Mouse (Mus musculus): ENCODE measurements at regions not wholly inside any gene's neighbourhood (a gene's known extent, or its start where the extent isn't known, plus 50 kb on each side); places are given as distances from the start of the nearest gene placed in this dataset.
A peak's percentile ranks its signal among the peaks of the same experiment; 100 is the strongest.

DNA sequence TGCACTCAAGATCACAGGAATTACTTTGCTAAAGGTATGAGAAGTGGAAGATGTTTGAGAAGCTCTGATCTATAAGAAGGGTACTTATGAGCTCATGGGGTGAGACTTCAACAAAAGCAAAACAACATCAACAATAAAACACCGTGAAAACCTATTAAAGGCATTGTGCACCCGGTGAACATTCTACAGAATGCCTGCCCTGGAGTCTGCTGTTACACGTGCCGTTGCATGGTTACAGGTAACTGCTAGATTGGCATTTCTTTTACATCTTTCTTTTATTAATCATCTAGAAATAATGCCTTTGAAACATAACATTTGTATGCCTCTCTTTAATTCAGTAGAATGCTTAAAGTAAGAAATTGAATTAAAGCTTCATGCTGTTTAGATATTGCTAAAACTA, 661.0 kb downstream of the Pcdh18 start:
- DNase-seq (ENCODE audit: extremely low spot score in 1 of 2, low spot score in 1 of 2): no peak

- DNase-seq (ENCODE audit: extremely low spot score in 1 of 2, low spot score in 1 of 2): peak; percentile 41 to 86
Measured at GRCm38 (mm10) chr3:49093818-49094680, 663.1 kb downstream of the Pcdh18 start.

- no peak for DNase-seq (ENCODE audit: extremely low spot score in 1 of 2, low spot score in 1 of 2)
Measured at GRCm38 (mm10) chr3:49068801-49069200, 688.3 kb downstream of the Pcdh18 start.

- DNase-seq (ENCODE audit: extremely low spot score in 1 of 2, low spot score in 1 of 2): no peak
Measured at GRCm38 (mm10) chr3:49062081-49062480, 695.0 kb downstream of the Pcdh18 start.

DNA sequence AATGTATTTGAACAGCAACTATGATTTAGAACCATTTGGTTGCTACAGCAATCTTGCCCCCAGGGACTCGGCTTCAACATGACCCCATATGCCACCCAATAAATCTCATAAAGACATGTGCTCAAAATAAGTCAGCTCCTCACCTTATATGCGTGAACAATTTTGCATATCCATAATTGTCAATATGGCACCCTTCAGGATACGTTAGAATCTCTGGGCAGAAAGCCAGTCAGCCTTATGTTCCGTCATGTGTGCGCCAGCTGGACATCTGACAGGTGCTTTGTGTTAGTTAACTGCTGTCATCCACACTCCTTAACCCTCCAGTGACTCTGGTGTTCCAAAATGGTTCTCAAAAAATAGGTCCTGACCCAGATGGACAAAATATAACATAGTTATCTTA, 724.1 kb downstream of the Pcdh18 start:
- peak in 1 of 2 experiments; percentile 1 for DNase-seq (ENCODE audit: extremely low spot score in 1 of 2, low spot score in 1 of 2)

DNA sequence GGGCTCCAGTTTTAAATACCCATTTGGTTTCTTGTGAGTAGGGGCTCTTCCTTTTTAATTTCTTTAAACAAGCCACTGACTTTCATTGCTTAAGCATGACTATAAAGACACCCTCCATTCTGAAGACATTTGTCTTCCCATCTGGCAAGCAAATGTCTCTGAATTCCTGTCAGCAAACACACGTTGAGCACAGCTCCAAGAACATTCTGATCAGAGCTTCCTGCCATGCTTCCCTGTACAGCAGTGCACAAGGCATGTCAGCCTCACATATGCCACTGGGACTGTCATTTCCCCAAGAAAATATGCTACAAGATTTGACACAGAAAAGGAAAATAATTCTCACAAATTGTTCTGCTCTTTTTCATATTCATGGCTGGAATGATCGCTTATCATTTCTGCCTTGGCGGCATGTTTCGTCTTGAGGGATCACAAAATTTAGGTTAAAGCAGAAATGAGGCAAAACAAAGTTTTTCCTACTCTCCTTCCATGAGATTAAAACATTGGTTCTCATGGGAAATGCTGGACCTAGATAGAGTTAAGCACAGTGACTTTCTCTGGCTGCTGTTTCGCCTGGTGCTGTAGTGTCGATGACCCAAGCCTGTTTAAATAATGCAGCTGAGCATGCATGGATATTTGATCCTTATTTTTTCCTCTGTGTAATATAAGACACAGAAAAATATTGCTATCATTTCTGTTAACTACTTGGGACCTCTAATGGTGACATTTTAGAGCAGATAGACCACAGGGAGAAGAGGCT, 747.7 kb downstream of the Pcdh18 start:
- DNase-seq (ENCODE audit: extremely low spot score in 1 of 2, low spot score in 1 of 2): peak in 1 of 2 experiments; percentile 2

All from frontal cortex, adult 2 months (tissue).